Mouse (Mus musculus) MEL (cell line): ENCODE measurements around the gene Rac2.

Experiments used
- CHD1 ChIP-seq: IDR thresholded peaks from 2 replicates; pipeline ENCODE4 v1.6.1; 2012; ENCODE audit warnings: low read depth, mild to moderate bottlenecking, inconsistent platforms, low read length, improper control_type of control experiment
- CTCF ChIP-seq, 3 experiments: IDR thresholded peaks in 2 of 3; conservative IDR thresholded peaks in 1 of 3; 2 replicates each; pipeline ENCODE4 v1.5.1; 2011 to 2012; ENCODE audit warnings: low read length in 3 of 3, low read depth in 2 of 3, mild to moderate bottlenecking in 2 of 3, improper control_type of control experiment in 1 of 3, inconsistent platforms in 1 of 3, mixed read lengths in 1 of 3, moderate library complexity in 1 of 3; ENCODE audit not compliant: control insufficient read depth in 1 of 3, insufficient read depth in 1 of 3, poor library complexity in 1 of 3, severe bottlenecking in 1 of 3
- ELF1 ChIP-seq: IDR thresholded peaks from 2 replicates; pipeline ENCODE4 v1.6.1; 2014; ENCODE audit warnings: low read depth, mild to moderate bottlenecking, inconsistent platforms, low read length, improper control_type of control experiment, moderate library complexity
- EP300 ChIP-seq, 2 experiments: IDR thresholded peaks; 2 replicates each; pipeline ENCODE4 v1.6.1; 2011; ENCODE audit warnings: improper control_type of control experiment in 2 of 2, low read length in 2 of 2, low read depth in 1 of 2, mild to moderate bottlenecking in 1 of 2
- GABPA ChIP-seq: IDR thresholded peaks from 2 replicates; pipeline ENCODE4 v1.6.1; 2012; ENCODE audit warnings: low read depth, mild to moderate bottlenecking, inconsistent platforms, low read length, improper control_type of control experiment, moderate library complexity
- GATA1 ChIP-seq: IDR thresholded peaks from 2 replicates; pipeline ENCODE4 v1.6.1; 2011; ENCODE audit warnings: low read depth, low read length, improper control_type of control experiment
- MAX ChIP-seq: IDR thresholded peaks from 2 replicates; pipeline ENCODE4 v1.6.1; 2011; ENCODE audit warnings: low read length, improper control_type of control experiment
- POLR2A ChIP-seq, 2 experiments: IDR thresholded peaks; 2 replicates each; pipeline ENCODE4 v1.6.1; 2011 to 2012; ENCODE audit warnings: low read length in 2 of 2, mild to moderate bottlenecking in 2 of 2, control low read depth in 1 of 2, improper control_type of control experiment in 1 of 2, low read depth in 1 of 2, moderate library complexity in 1 of 2; ENCODE audit not compliant: control insufficient read depth in 1 of 2, insufficient read depth in 1 of 2, poor library complexity in 1 of 2
- SMC3 ChIP-seq: IDR thresholded peaks from 2 replicates; pipeline ENCODE4 v1.6.1; 2011; ENCODE audit warnings: low read depth, low read length, improper control_type of control experiment
- TAL1 ChIP-seq: IDR thresholded peaks from 2 replicates; pipeline ENCODE4 v1.6.1; 2012; ENCODE audit warnings: mild to moderate bottlenecking, inconsistent platforms, low read length, moderate library complexity, mixed read lengths
- TCF12 ChIP-seq: IDR thresholded peaks from 2 replicates; pipeline ENCODE4 v1.6.1; 2014; ENCODE audit warnings: low read depth, mild to moderate bottlenecking, inconsistent platforms, low read length, improper control_type of control experiment, moderate library complexity
- ZC3H11A ChIP-seq: IDR thresholded peaks from 2 replicates; pipeline ENCODE4 v1.6.1; 2012; ENCODE audit warnings: low read depth, mild to moderate bottlenecking, inconsistent platforms, low read length, improper control_type of control experiment
- ZNF384 ChIP-seq: IDR thresholded peaks from 2 replicates; pipeline ENCODE4 v1.6.1; 2012; ENCODE audit warnings: low read depth, mild to moderate bottlenecking, inconsistent platforms, low read length, improper control_type of control experiment

DNA sequence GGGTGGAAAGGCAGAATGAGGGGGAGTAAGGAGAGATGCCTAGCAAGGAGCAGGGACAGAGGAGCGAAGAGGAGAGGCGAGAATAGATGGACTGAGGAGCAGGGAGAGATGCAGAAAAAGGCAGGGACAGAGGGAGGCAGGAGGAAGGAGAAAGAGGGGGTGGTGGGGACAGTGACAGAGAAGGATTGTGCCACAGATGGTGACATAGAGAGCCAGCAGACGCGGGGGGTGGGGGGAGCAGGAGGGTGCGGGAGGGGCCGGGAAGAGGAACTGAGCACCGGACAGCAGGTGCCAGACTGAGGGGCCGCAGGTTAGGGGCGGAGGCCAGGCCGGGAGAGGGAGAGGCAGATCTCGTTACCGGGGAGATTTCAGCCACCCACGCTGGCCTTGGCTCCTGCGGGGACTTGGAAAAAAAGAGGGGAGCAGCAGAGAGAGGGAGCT lies 28.0 kb downstream of the Rac2 start, which contains the start of gene Sstr3:
- TF ChIP-seq POLR2A (IDR thresholded peaks at IDR 0.05; ENCODE audit: control insufficient read depth in 1 of 2, insufficient read depth in 1 of 2, low read depth in 1 of 2, low read length in 2 of 2, poor library complexity in 1 of 2), result no peak
- TF ChIP-seq CTCF (IDR thresholded peaks at IDR 0.05 in 2 of 3, conservative IDR thresholded peaks at IDR 0.05 in 1 of 3; ENCODE audit: control insufficient read depth in 1 of 3, insufficient read depth in 1 of 3, low read depth in 2 of 3, low read length in 3 of 3, poor library complexity in 1 of 3, severe bottlenecking in 1 of 3), result no peak
- no peak for TF ChIP-seq EP300 (IDR thresholded peaks at IDR 0.05; ENCODE audit: low read depth in 1 of 2, low read length in 2 of 2)
- TF ChIP-seq CHD1, result no peak
- TF ChIP-seq TCF12, result no peak
- no peak for TF ChIP-seq MAX
- no peak for TF ChIP-seq ELF1
- no peak for TF ChIP-seq GABPA
- no peak for TF ChIP-seq ZNF384
- no peak for TF ChIP-seq ZC3H11A
- TF ChIP-seq SMC3, result no peak
- no peak for TF ChIP-seq GATA1
- TF ChIP-seq TAL1, result no peak
